Mouse (Mus musculus): ENCODE data around the gene Armc8. TPM values are rescaled to one million over a fixed set of nuclear protein-coding genes. Genes with fewer than 3 reads are reported as not detected.
"Not testable (repeated sequence)": the region's sequence is repeated elsewhere in the genome, so short reads cannot be mapped to it uniquely, and the experiment has no call there.

Armc8 gene
- 10 to 100 TPM; 23.9 to 25.4 TPM for total RNA-seq (2021)
- long read RNA-seq, experiment 1, full-length matches to known transcripts = 10 of 29 reads
- long read RNA-seq, experiment 1, partial matches to known transcripts = 12 of 29 reads
- long read RNA-seq, experiment 1, other reads (novel, unspliced or antisense) = 7 of 29 reads
- long read RNA-seq, experiment 2, full-length matches to known transcripts = 14 of 32 reads
- long read RNA-seq, experiment 2, partial matches to known transcripts = 7 of 32 reads
- long read RNA-seq, experiment 2, other reads (novel, unspliced or antisense) = 11 of 32 reads

GRCm38 (mm10) chr9:99568347-99569070 lies at the start of gene Armc8:
Armc8 (minus strand) TSS chr9:99568899.
- DNase-seq (ENCODE audit: low spot score in 2 of 2) = peak; percentile 86 to 90

- no peak for DNase-seq (ENCODE audit: low spot score in 2 of 2)
Observed at GRCm38 (mm10) chr9:99612202-99612601, 43.5 kb upstream of the Armc8 start, which contains the start of gene A4gnt. A4gnt (plus strand) TSS chr9:99612502.

GRCm38 (mm10) chr9:99603566-99603965 lies 34.9 kb upstream of the Armc8 start:
- no peak for DNase-seq (ENCODE audit: low spot score in 2 of 2)

GRCm38 (mm10) chr9:99599127-99599526 lies 30.4 kb upstream of the Armc8 start:
- DNase-seq (ENCODE audit: low spot score in 2 of 2) = not testable (repeated sequence)

- DNase-seq (ENCODE audit: low spot score in 2 of 2) = no peak
Observed at GRCm38 (mm10) chr9:99591144-99591543, 22.4 kb upstream of the Armc8 start.

GRCm38 (mm10) chr9:99587505-99588202 lies 19.0 kb upstream of the Armc8 start:
- DNase-seq (ENCODE audit: low spot score in 2 of 2) = peak; percentile 55 to 66

- DNase-seq (ENCODE audit: low spot score in 2 of 2) = no peak
Observed at GRCm38 (mm10) chr9:99580655-99581054, 12.0 kb upstream of the Armc8 start.

GRCm38 (mm10) chr9:99575677-99576480 lies 7.2 kb upstream of the Armc8 start, which contains the start of gene Dbr1:
Dbr1 (plus strand) TSS chr9:99575799.
- DNase-seq (ENCODE audit: low spot score in 2 of 2) = peak; percentile 86 to 94

- DNase-seq (ENCODE audit: low spot score in 2 of 2) = no peak
Observed at GRCm38 (mm10) chr9:99569071-99569397, 335 bp upstream of the Armc8 start.

GRCm38 (mm10) chr9:99568023-99568346 lies 714 bp downstream of the Armc8 start:
- DNase-seq (ENCODE audit: low spot score in 2 of 2) = no peak

- peak in 1 of 2 experiments; percentile 56 for DNase-seq (ENCODE audit: low spot score in 2 of 2)
Observed at GRCm38 (mm10) chr9:99563714-99564113, 5.0 kb downstream of the Armc8 start.

GRCm38 (mm10) chr9:99560389-99560788 lies 8.3 kb downstream of the Armc8 start:
- no peak for DNase-seq (ENCODE audit: low spot score in 2 of 2)

- DNase-seq (ENCODE audit: low spot score in 2 of 2) = no peak
Observed at GRCm38 (mm10) chr9:99559557-99559904, 9.2 kb downstream of the Armc8 start.

GRCm38 (mm10) chr9:99558824-99559556 lies 9.7 kb downstream of the Armc8 start:
- no peak for DNase-seq (ENCODE audit: low spot score in 2 of 2)

- DNase-seq (ENCODE audit: low spot score in 2 of 2) = no peak
Observed at GRCm38 (mm10) chr9:99557580-99558300, 11.0 kb downstream of the Armc8 start.

GRCm38 (mm10) chr9:99555253-99555652 lies 13.4 kb downstream of the Armc8 start:
- DNase-seq (ENCODE audit: low spot score in 2 of 2) = no peak

- DNase-seq (ENCODE audit: low spot score in 2 of 2) = no peak
Observed at GRCm38 (mm10) chr9:99554052-99554451, 14.6 kb downstream of the Armc8 start.

GRCm38 (mm10) chr9:99553049-99553448 lies 15.7 kb downstream of the Armc8 start:
- no peak for DNase-seq (ENCODE audit: low spot score in 2 of 2)

GRCm38 (mm10) chr9:99552068-99552467 lies 16.6 kb downstream of the Armc8 start:
- DNase-seq (ENCODE audit: low spot score in 2 of 2) = no peak

- no peak for DNase-seq (ENCODE audit: low spot score in 2 of 2)
Observed at GRCm38 (mm10) chr9:99546259-99546658, 22.4 kb downstream of the Armc8 start.
